Mouse (Mus musculus): ENCODE results near the gene Spata17. TPM values are rescaled to one million over a fixed set of nuclear protein-coding genes. Genes with fewer than 3 reads are reported as not detected.

Spata17 gene
- 0.86 and 1.1 TPM in 2 replicates for polyA plus RNA-seq (2015; fragmentation: Nextera tagmentation; extraction: Ambion mirVana)

DNA sequence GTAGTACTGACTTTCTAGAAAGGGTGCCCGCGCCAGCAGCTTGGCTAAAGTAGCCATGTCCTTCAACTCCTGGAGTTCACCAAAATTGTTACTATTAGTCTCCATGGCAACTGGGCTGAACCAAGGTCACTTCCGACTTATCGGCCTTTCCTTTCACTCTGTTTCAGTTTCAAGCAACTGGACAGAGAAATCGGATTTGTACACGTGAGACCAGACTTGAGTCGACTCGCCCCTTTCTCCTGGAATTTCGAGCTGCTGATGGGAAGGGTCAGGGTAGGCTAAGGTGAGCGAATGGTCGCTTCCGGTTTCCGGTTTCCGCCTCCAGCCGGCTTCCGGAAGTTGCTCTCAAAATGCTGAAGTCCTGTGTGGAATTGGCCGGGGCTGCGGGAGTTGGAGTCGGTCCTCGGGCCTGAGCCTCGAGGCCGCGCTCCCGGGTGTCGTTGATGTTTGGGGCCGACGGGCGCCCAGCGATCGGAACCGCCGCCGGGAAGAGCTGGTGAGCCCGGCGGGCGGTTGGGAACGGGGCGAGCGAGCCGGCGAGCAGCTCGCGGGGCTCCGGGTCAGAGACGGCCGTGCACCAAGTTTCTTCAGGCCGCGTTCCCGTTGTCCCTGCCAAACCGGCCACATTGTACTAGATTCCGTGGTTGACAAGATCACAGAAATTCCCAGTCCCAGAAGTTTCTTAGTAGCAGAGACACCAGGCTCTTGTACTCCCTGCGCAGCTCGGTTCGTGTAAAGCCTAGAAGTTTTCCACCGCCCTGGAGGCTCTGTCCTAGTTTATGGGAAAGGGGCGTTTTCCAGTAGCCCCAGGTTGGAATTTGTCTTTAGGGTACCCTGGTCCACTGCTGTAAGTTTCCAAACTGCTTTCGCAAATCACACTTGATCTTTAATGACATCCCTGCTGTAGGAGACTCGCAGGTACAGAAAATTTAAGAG is at the start of gene Spata17, which contains the start of gene Gpatch2:
Spata17 (minus strand) TSS at position 285 of the 936 bp plus-strand sequence.
Gpatch2 (plus strand) TSS at position 328 of the 936 bp plus-strand sequence.
- H3K9ac ChIP-seq (ENCODE audit: low read depth, low read length): peak within 1 kb of the TSS; percentile 84
- H3K27ac ChIP-seq: peak within 1 kb of the TSS; percentile 83
- DNase-seq (ENCODE audit: low spot score) (peak; percentile 92), ATAC-seq (replicated peaks; ENCODE audit: low FRiP score, low read depth) (peak; percentile 87)
- peak within 1 kb of the TSS; percentile 84 for H3K4me2 ChIP-seq (ENCODE audit: low read length)
- no peaks in the 10 kb centered on the region for H3K27me3 ChIP-seq (ENCODE audit: insufficient read depth, low read length)
- under 1% methylated on average over 58 of the region's 58 CpGs for WGBS
- no peaks in the 10 kb centered on the region for H3K9me3 ChIP-seq (replicated peaks; ENCODE audit: low read length)
- H3K4me1 ChIP-seq (replicated peaks; ENCODE audit: insufficient read depth, low read length): 0 out of 2 replicates have a peak, but pooled peaks cover 4% of the 10 kb centered on the region
- H3K4me3 ChIP-seq (replicated peaks; ENCODE audit: low read depth, low read length): peak within 1 kb of the TSS; percentile 79
- no peak for TF ChIP-seq CTCF (IDR thresholded peaks at IDR 0.05; ENCODE audit: low read depth)
- no peaks in the 10 kb centered on the region for H3K36me3 ChIP-seq (ENCODE audit: insufficient read depth, low read length)

DNA sequence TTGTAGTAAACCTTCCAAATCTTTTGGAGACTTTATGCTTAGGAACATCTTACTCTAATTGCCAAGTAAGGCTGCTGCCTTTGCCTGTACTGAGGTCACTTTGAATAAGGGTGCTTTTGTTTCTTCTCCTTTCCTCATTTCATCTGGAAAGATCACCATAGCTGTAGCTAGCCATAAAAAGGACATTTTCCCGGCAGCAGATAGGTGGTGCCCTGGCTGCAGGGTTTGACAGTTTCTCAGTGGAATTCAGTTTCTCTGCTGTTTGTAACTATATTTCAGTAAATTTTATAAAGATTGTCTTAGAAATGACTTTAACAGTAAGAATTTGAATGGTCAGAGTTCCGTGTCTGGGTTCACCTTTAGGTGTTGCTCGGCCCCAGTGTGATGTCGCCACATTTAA is 43.5 kb upstream of the Spata17 start:
- Histone ChIP-seq H3K27me3 (ENCODE audit: insufficient read depth, low read length) (no peaks in the 10 kb centered on the region), H3K4me1 (replicated peaks; ENCODE audit: insufficient read depth, low read length) (no peaks in the 10 kb centered on the region), H3K27ac (no peak overlapping the region), H3K36me3 (ENCODE audit: insufficient read depth, low read length) (no peaks in the 10 kb centered on the region), H3K9ac (ENCODE audit: low read depth, low read length) (no peak overlapping the region), H3K4me2 (ENCODE audit: low read length) (no peak overlapping the region), H3K9me3 (replicated peaks; ENCODE audit: low read length) (no peaks in the 10 kb centered on the region), H3K4me3 (replicated peaks; ENCODE audit: low read depth, low read length) (no peak overlapping the region)
- TF ChIP-seq CTCF (IDR thresholded peaks at IDR 0.05; ENCODE audit: low read depth): peak; percentile 22; the same call in 1 of the 2 replicates
- no peak for DNase-seq (ENCODE audit: low spot score)
- ATAC-seq (replicated peaks; ENCODE audit: low FRiP score, low read depth): no peak
- WGBS: 83% methylated on average over 4 of the region's 4 CpGs

GRCm38 (mm10) chr1:187250741-187251262 is 35.5 kb upstream of the Spata17 start:
- no peak for DNase-seq (ENCODE audit: low spot score)
- no peak for TF ChIP-seq CTCF (IDR thresholded peaks at IDR 0.05; ENCODE audit: low read depth)
- no peaks in the 10 kb centered on the region for H3K4me1 ChIP-seq (replicated peaks; ENCODE audit: insufficient read depth, low read length)
- H3K27me3 ChIP-seq (ENCODE audit: insufficient read depth, low read length): no peaks in the 10 kb centered on the region
- H3K36me3 ChIP-seq (ENCODE audit: insufficient read depth, low read length): no peaks in the 10 kb centered on the region
- H3K27ac ChIP-seq: no peak overlapping the region
- H3K4me2 ChIP-seq (ENCODE audit: low read length): no peak overlapping the region
- H3K4me3 ChIP-seq (replicated peaks; ENCODE audit: low read depth, low read length): no peak overlapping the region
- no peak for ATAC-seq (replicated peaks; ENCODE audit: low FRiP score, low read depth)
- WGBS: 83% methylated on average over 1 of the region's 1 CpGs
- H3K9ac ChIP-seq (ENCODE audit: low read depth, low read length): no peak overlapping the region
- H3K9me3 ChIP-seq (replicated peaks; ENCODE audit: low read length): no peaks in the 10 kb centered on the region

DNA sequence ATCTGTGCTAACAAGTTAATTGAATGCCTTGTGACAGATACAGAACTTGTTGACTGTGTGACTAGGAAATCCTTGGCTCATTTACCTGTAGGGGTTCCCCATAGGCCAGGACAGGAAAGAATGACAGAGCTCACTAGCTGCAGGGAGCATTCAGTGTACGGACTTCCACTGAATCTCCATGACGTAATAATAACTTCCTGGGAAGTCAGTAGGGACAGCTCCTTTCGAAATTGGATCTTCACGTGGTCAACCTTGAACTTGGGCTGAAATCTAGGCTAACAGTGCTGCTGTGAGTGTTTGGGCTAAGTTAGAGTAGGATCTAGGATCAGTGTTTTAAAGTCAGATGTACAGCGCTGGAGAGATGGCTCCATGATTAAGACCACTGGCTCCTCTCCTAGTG is 29.5 kb upstream of the Spata17 start:
- 73% methylated on average over 5 of the region's 5 CpGs for WGBS
- no peak overlapping the region for H3K4me3 ChIP-seq (replicated peaks; ENCODE audit: low read depth, low read length)
- H3K27ac ChIP-seq: no peak overlapping the region
- no peak overlapping the region for H3K4me2 ChIP-seq (ENCODE audit: low read length)
- H3K9me3 ChIP-seq (replicated peaks; ENCODE audit: low read length): no peaks in the 10 kb centered on the region
- no peaks in the 10 kb centered on the region for H3K4me1 ChIP-seq (replicated peaks; ENCODE audit: insufficient read depth, low read length)
- H3K36me3 ChIP-seq (ENCODE audit: insufficient read depth, low read length): no peaks in the 10 kb centered on the region
- ATAC-seq (replicated peaks; ENCODE audit: low FRiP score, low read depth): no peak
- no peak overlapping the region for H3K9ac ChIP-seq (ENCODE audit: low read depth, low read length)
- no peaks in the 10 kb centered on the region for H3K27me3 ChIP-seq (ENCODE audit: insufficient read depth, low read length)
- no peak for TF ChIP-seq CTCF (IDR thresholded peaks at IDR 0.05; ENCODE audit: low read depth)
- DNase-seq (ENCODE audit: low spot score): no peak

- no peaks in the 10 kb centered on the region for H3K36me3 ChIP-seq (ENCODE audit: insufficient read depth, low read length)
- no peaks in the 10 kb centered on the region for H3K27me3 ChIP-seq (ENCODE audit: insufficient read depth, low read length)
- 84% methylated on average over 5 of the region's 5 CpGs for WGBS
- DNase-seq (ENCODE audit: low spot score): peak; percentile 14
- no peaks in the 10 kb centered on the region for H3K9me3 ChIP-seq (replicated peaks; ENCODE audit: low read length)
- ATAC-seq (replicated peaks; ENCODE audit: low FRiP score, low read depth): no peak
- H3K4me3 ChIP-seq (replicated peaks; ENCODE audit: low read depth, low read length): no peak overlapping the region
- H3K27ac ChIP-seq: no peak overlapping the region
- H3K4me1 ChIP-seq (replicated peaks; ENCODE audit: insufficient read depth, low read length): no peaks in the 10 kb centered on the region
- H3K4me2 ChIP-seq (ENCODE audit: low read length): no peak overlapping the region
- TF ChIP-seq CTCF (IDR thresholded peaks at IDR 0.05; ENCODE audit: low read depth): no peak
- no peak overlapping the region for H3K9ac ChIP-seq (ENCODE audit: low read depth, low read length)
Observed at GRCm38 (mm10) chr1:187241329-187241728, 26.1 kb upstream of the Spata17 start.

- no peak for TF ChIP-seq CTCF (IDR thresholded peaks at IDR 0.05; ENCODE audit: low read depth)
- no peak overlapping the region for H3K4me2 ChIP-seq (ENCODE audit: low read length)
- H3K4me1 ChIP-seq (replicated peaks; ENCODE audit: insufficient read depth, low read length): no peaks in the 10 kb centered on the region
- WGBS: 85% methylated on average over 3 of the region's 3 CpGs
- no peak overlapping the region for H3K4me3 ChIP-seq (replicated peaks; ENCODE audit: low read depth, low read length)
- no peak overlapping the region for H3K9ac ChIP-seq (ENCODE audit: low read depth, low read length)
- H3K27ac ChIP-seq: no peak overlapping the region
- no peaks in the 10 kb centered on the region for H3K27me3 ChIP-seq (ENCODE audit: insufficient read depth, low read length)
- no peaks in the 10 kb centered on the region for H3K9me3 ChIP-seq (replicated peaks; ENCODE audit: low read length)
- DNase-seq (ENCODE audit: low spot score): no peak
- ATAC-seq (replicated peaks; ENCODE audit: low FRiP score, low read depth): no peak
- H3K36me3 ChIP-seq (ENCODE audit: insufficient read depth, low read length): no peaks in the 10 kb centered on the region
Observed at GRCm38 (mm10) chr1:187240304-187240703, 25.0 kb upstream of the Spata17 start.

Data from kidney, postnatal 0 days (tissue).